ENCODE assay signal across 8 mouse cellular contexts in the genomic region with DNA sequence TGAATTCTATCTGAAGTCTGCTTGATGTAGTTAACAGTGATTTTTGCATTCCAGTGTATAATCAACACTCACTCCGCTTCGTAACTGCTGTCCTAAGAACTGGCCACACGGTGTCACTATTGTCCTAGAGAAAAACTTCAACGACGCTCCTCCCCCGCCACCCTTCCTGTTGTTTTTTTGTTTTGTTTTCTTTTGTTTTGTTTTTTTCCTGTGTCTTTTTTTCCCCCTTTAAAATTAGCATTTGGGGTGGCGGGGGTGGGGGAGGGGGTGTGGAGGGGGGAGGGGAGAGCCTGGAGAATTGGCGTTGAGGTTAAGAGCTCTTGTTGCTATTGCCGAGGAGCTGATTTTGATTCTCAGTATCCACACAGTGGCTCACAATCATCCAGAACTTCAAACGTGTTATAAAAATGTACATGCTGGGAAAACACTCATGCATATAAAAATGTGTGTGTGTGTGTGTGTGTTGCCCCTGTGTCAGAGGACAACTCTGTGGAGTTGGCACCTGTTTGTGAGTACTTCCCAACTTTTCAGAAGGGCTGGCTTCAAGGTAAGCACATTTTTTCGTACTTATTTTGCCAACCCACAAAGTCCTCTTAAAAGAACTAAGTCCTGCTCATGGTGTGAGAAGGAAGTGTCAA. TPM values are rescaled to one million over a fixed set of nuclear protein-coding genes. Genes with fewer than 3 reads are reported as not detected.
A peak's percentile ranks its signal among the peaks of the same experiment; 100 is the strongest.
DNase-seq lines count a peak whose midpoint lies in the region; ATAC-seq and TF ChIP-seq lines count a peak whose summit lies in the region.

No protein-coding gene starts in this region.

- H3K27ac ChIP-seq in forebrain, embryonic 14.5 days (ENCODE audit: low read depth, low read length): no peak overlapping the region
- H3K27ac ChIP-seq in limb, embryonic 14.5 days (replicated peaks; ENCODE audit: low read depth, low read length): no peak overlapping the region
- no peak overlapping the region for H3K27ac ChIP-seq in midbrain, embryonic 14.5 days (replicated peaks; ENCODE audit: low read depth, low read length)
- no peak overlapping the region for H3K27ac ChIP-seq in stomach, postnatal 0 days (replicated peaks)

- H3K36me3 ChIP-seq in forebrain, embryonic 14.5 days (ENCODE audit: control insufficient read depth, insufficient read depth, low read length): no peaks in the 10 kb centered on the region
- H3K36me3 ChIP-seq in limb, embryonic 14.5 days (ENCODE audit: control insufficient read depth, insufficient read depth, low read length): no peaks in the 10 kb centered on the region
- no peaks in the 10 kb centered on the region for H3K36me3 ChIP-seq in midbrain, embryonic 14.5 days (ENCODE audit: control insufficient read depth, insufficient read depth, low read length)
- no peaks in the 10 kb centered on the region for H3K36me3 ChIP-seq in stomach, postnatal 0 days (ENCODE audit: control insufficient read depth, insufficient read depth, low read length)

- peak; percentile 89 for TF ChIP-seq CTCF in stomach, postnatal 0 days (IDR thresholded peaks at IDR 0.05; ENCODE audit: low read depth)

- peak; percentile 49 for DNase-seq in urinary bladder, postnatal 14 days (ENCODE audit: low spot score)
- DNase-seq in urinary bladder, adult 2 months (ENCODE audit: low spot score): no peak
- DNase-seq in c-Kit-positive CD71-positive TER-119-positive erythroid progenitor cells, embryonic 14.5 days (ENCODE audit: low spot score): peak; percentile 63
- DNase-seq in forebrain, embryonic 14.5 days (ENCODE audit: low spot score): peak; percentile 80
- DNase-seq in hindlimb bud, embryonic 11.5 days (ENCODE audit: extremely low spot score, low read depth, low spot score): peak; percentile 42
- DNase-seq in limb, embryonic 14.5 days (ENCODE audit: low spot score): peak; percentile 85
- peak; percentile 87 for DNase-seq in midbrain, embryonic 14.5 days
- peak; percentile 58 for DNase-seq in stomach, postnatal 0 days (ENCODE audit: low spot score)

- no peak overlapping the region; the same call in 1 of the 2 replicates for H3K9ac ChIP-seq in forebrain, embryonic 14.5 days (ENCODE audit: low read length)
- H3K9ac ChIP-seq in limb, embryonic 14.5 days (ENCODE audit: low read depth, low read length, severe bottlenecking): 0 out of 2 replicates have a peak overlapping the region, but pooled peaks have one; percentile 31
- H3K9ac ChIP-seq in midbrain, embryonic 14.5 days (replicated peaks; ENCODE audit: low read length): no peak overlapping the region
- peak overlapping the region; percentile 43; the same call in 1 of the 2 replicates for H3K9ac ChIP-seq in stomach, postnatal 0 days (ENCODE audit: low read length)

- H3K9me3 ChIP-seq in forebrain, embryonic 14.5 days (replicated peaks; ENCODE audit: control insufficient read depth, low read length): no peaks in the 10 kb centered on the region
- no peaks in the 10 kb centered on the region for H3K9me3 ChIP-seq in limb, embryonic 14.5 days (ENCODE audit: control insufficient read depth, low read length)
- H3K9me3 ChIP-seq in midbrain, embryonic 14.5 days (ENCODE audit: control insufficient read depth, low read length): no peaks in the 10 kb centered on the region
- H3K9me3 ChIP-seq in stomach, postnatal 0 days (ENCODE audit: control insufficient read depth, low read length): no peaks in the 10 kb centered on the region

- WGBS in forebrain, embryonic 14.5 days: 10% methylated on average over 11 of the region's 11 CpGs
- WGBS in limb, embryonic 14.5 days: 9% methylated on average over 11 of the region's 11 CpGs
- WGBS in midbrain, embryonic 14.5 days: 11% methylated on average over 11 of the region's 11 CpGs
- 7% methylated on average over 11 of the region's 11 CpGs for WGBS in stomach, postnatal 0 days

- no peaks in the 10 kb centered on the region for H3K4me1 ChIP-seq in forebrain, embryonic 14.5 days (ENCODE audit: control insufficient read depth, insufficient read depth, low read length)
- H3K4me1 ChIP-seq in limb, embryonic 14.5 days (ENCODE audit: control insufficient read depth, insufficient read depth, low read length): no peaks in the 10 kb centered on the region
- H3K4me1 ChIP-seq in midbrain, embryonic 14.5 days (ENCODE audit: control insufficient read depth, insufficient read depth, low read length): no peaks in the 10 kb centered on the region
- H3K4me1 ChIP-seq in stomach, postnatal 0 days (replicated peaks; ENCODE audit: control insufficient read depth, insufficient read depth): no peaks in the 10 kb centered on the region

- TF ChIP-seq POLR2A in limb, embryonic 14.5 days (IDR thresholded peaks at IDR 0.05; ENCODE audit: borderline replicate concordance, extremely low read depth, insufficient read depth, insufficient read length): no peak

- H3K4me3 ChIP-seq in forebrain, embryonic 14.5 days (ENCODE audit: low read depth, low read length): peak overlapping the region; percentile 18
- H3K4me3 ChIP-seq in limb, embryonic 14.5 days (replicated peaks; ENCODE audit: low read length): peak overlapping the region; percentile 35
- H3K4me3 ChIP-seq in midbrain, embryonic 14.5 days (replicated peaks; ENCODE audit: low read depth, low read length): peak overlapping the region; percentile 20
- peak overlapping the region; percentile 38 for H3K4me3 ChIP-seq in stomach, postnatal 0 days (ENCODE audit: low read depth, low read length)

- peak; percentile 59 for ATAC-seq in forebrain, embryonic 14.5 days
- peak; percentile 73; the same call in 1 of the 2 replicates for ATAC-seq in limb, embryonic 14.5 days (ENCODE audit: low FRiP score, low read depth)
- peak; percentile 50; the same call in 1 of the 2 replicates for ATAC-seq in midbrain, embryonic 14.5 days (ENCODE audit: low FRiP score, low TSS enrichment)
- no peak; the same call in 1 of the 2 replicates for ATAC-seq in stomach, postnatal 0 days (ENCODE audit: low FRiP score, low TSS enrichment)

- no peak for TF ChIP-seq EP300 in stomach, postnatal 0 days (optimal IDR thresholded peaks at IDR 0.05)

- H3K27me3 ChIP-seq in forebrain, embryonic 14.5 days (replicated peaks; ENCODE audit: control insufficient read depth, insufficient read depth, low read length): no peaks in the 10 kb centered on the region
- no peaks in the 10 kb centered on the region for H3K27me3 ChIP-seq in limb, embryonic 14.5 days (ENCODE audit: control insufficient read depth, insufficient read depth, low read length)
- H3K27me3 ChIP-seq in midbrain, embryonic 14.5 days (ENCODE audit: control insufficient read depth, insufficient read depth, low read length): no peaks in the 10 kb centered on the region; the same call in 1 of the 2 replicates
- no peaks in the 10 kb centered on the region for H3K27me3 ChIP-seq in stomach, postnatal 0 days (ENCODE audit: control insufficient read depth, insufficient read depth, low read length)

- H3K4me2 ChIP-seq in forebrain, embryonic 14.5 days (ENCODE audit: low read length): peak overlapping the region; percentile 39
- peak overlapping the region; percentile 47 for H3K4me2 ChIP-seq in limb, embryonic 14.5 days (replicated peaks; ENCODE audit: low read depth, low read length, severe bottlenecking)
- peak overlapping the region; percentile 43 for H3K4me2 ChIP-seq in midbrain, embryonic 14.5 days (ENCODE audit: low read length)
- H3K4me2 ChIP-seq in stomach, postnatal 0 days (replicated peaks; ENCODE audit: low read depth): peak overlapping the region; percentile 46

RNA-seq across cellular contexts. Expression of a gene that starts 11.8 kb away (rescaled TPM):
- polyA plus RNA-seq in urinary bladder, adult 2 months (2012; rRNA removed): 10.5 and 17.2 TPM in 2 replicates
- 17.2 and 18.2 TPM in 2 replicates for polyA plus RNA-seq in forebrain, embryonic 14.5 days (2014; fragmentation: Nextera tagmentation; extraction: Ambion mirVana)
- 14.7 and 18.9 TPM in 2 replicates for polyA plus RNA-seq in limb, embryonic 14.5 days (2012; rRNA removed)
- polyA plus RNA-seq in limb, embryonic 14.5 days (2014; fragmentation: Nextera tagmentation; extraction: Ambion mirVana): 15.8 and 19.2 TPM in 2 replicates
- 19.7 and 21.2 TPM in 2 replicates for polyA plus RNA-seq in midbrain, embryonic 14.5 days (2014; fragmentation: Nextera tagmentation; extraction: Ambion mirVana)
- polyA plus RNA-seq in stomach, postnatal 0 days (2015; fragmentation: Nextera tagmentation; extraction: Ambion mirVana): 10.3 and 10.4 TPM in 2 replicates

RNA-seq across cellular contexts. Expression of a gene that starts 34.7 kb away (rescaled TPM):
- 0.56 and 0.65 TPM in 2 replicates for polyA plus RNA-seq in urinary bladder, adult 2 months (2012; rRNA removed)
- 0.11 and 0.13 TPM in 2 replicates for polyA plus RNA-seq in forebrain, embryonic 14.5 days (2014; fragmentation: Nextera tagmentation; extraction: Ambion mirVana)
- 17.4 and 23.2 TPM in 2 replicates for polyA plus RNA-seq in limb, embryonic 14.5 days (2012; rRNA removed)
- 13.2 and 16.7 TPM in 2 replicates for polyA plus RNA-seq in limb, embryonic 14.5 days (2014; fragmentation: Nextera tagmentation; extraction: Ambion mirVana)
- polyA plus RNA-seq in midbrain, embryonic 14.5 days (2014; fragmentation: Nextera tagmentation; extraction: Ambion mirVana): 0.11 and 0.21 TPM in 2 replicates
- 0.28 and 0.67 TPM in 2 replicates for polyA plus RNA-seq in stomach, postnatal 0 days (2015; fragmentation: Nextera tagmentation; extraction: Ambion mirVana)

RNA-seq across cellular contexts. Expression of a gene that starts 49.3 kb away (rescaled TPM):
- polyA plus RNA-seq in urinary bladder, adult 2 months (2012; rRNA removed): 0.19 and 0.22 TPM in 2 replicates
- polyA plus RNA-seq in forebrain, embryonic 14.5 days (2014; fragmentation: Nextera tagmentation; extraction: Ambion mirVana): 0.66 and 0.74 TPM in 2 replicates
- 0.09 and 0.12 TPM in 2 replicates for polyA plus RNA-seq in limb, embryonic 14.5 days (2012; rRNA removed)
- polyA plus RNA-seq in limb, embryonic 14.5 days (2014; fragmentation: Nextera tagmentation; extraction: Ambion mirVana): 0.01 TPM in 1 of 2 replicates, not detected in the other
- 1.9 and 2.9 TPM in 2 replicates for polyA plus RNA-seq in midbrain, embryonic 14.5 days (2014; fragmentation: Nextera tagmentation; extraction: Ambion mirVana)
- 0.29 TPM in 2 replicates for polyA plus RNA-seq in stomach, postnatal 0 days (2015; fragmentation: Nextera tagmentation; extraction: Ambion mirVana)

Comparison
In these comparisons a context has a peak if more than half of its experiments do, and no peak if none do; other contexts are left out.
1. H3K9ac ChIP-seq: peak in limb, embryonic 14.5 days (single experiment) and stomach, postnatal 0 days (single experiment); none in forebrain, embryonic 14.5 days (single experiment) and midbrain, embryonic 14.5 days (single experiment).
2. Peak in every context shown above with its lines, with median percentiles within 50 percentile points of each other: H3K4me2 ChIP-seq and H3K4me3 ChIP-seq.